Mouse (Mus musculus) CD8-positive naive resting alpha-beta T cell, adult 57 days (primary cell): ENCODE results near the gene Lrrn2. TPM values are rescaled to one million over a fixed set of nuclear protein-coding genes. Genes with fewer than 3 reads are reported as not detected.

Experiments
- total RNA-seq: library from RNA; stranded (reverse); gene quantifications from one replicate; pipeline ENCODE4 v1.2.4, GENCODE M21; 2023

The Lrrn2 gene
- total RNA-seq, result not detected

DNA sequence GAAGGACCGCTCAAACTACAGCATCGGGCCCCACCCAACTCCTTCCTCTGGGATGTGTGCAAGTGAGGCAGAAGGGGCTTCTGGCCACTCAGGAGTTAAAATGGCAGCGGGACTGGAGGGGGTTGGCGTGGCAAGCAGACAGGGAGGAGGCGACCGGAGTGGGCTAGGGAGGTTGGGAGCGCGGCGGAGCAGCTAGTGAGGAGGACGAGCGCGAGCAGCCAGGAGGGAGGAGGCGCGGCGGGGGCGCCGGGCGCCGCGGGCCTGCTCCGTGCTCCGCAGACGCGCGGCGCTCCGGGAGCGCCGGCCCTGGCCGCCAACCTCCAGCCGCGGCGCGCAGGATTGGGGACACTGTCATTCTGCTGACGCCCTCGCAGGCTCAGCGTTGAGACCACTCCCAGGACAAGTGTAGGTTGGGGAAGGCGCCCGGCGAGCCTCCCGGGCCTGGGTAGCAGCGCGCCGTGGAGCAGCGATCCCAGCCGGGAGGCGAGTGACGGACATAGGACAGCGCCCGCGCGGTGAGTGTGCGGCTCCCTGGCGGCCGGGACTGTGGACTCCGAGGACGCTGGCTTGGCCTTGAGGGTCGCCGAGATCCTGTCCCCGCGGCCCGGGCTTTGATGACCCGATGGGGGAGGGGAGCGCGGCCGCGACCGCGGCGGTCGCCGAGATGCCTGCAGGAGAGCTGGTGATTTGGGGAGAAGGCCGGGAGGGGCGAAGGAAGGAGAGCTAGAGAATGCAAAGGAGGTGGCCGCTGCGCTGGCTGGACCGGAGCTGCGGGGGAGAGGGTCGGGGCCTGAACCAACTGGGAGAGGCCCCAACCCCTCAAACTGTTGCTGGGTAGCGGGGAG, at the start of gene Lrrn2:
Lrrn2 (plus strand) TSS at position 113 of the 845 bp plus-strand sequence.

Other genes starting within 250 kb of the Lrrn2 start
- gene Nfasc, start 138.5 kb upstream of the Lrrn2 start, total RNA-seq, result 0.12 TPM
- 282 TPM for gene Mdm4, start 150.3 kb downstream of the Lrrn2 start, total RNA-seq
- 12.5 TPM for gene Pik3c2b, start 165.4 kb downstream of the Lrrn2 start, total RNA-seq